Mouse (Mus musculus) cerebellum, adult 2 months (tissue): Measurements from ENCODE around the gene Hoxd13.

Source experiments
- CTCF ChIP-seq: fragments of 200-500 bp; IDR thresholded peaks from 2 replicates; pipeline ENCODE4 v1.5.1; 2011; ENCODE audit warnings: low read depth, mild to moderate bottlenecking, control low read depth, low read length, moderate library complexity, borderline replicate concordance; ENCODE audit not compliant: insufficient read depth
- POLR2A ChIP-seq: fragments of 200-500 bp; IDR thresholded peaks from 2 replicates; pipeline ENCODE4 v1.6.1; 2011; ENCODE audit warnings: low read length, control low read depth, borderline replicate concordance; ENCODE audit not compliant: insufficient read depth

- TF ChIP-seq POLR2A: no peak
- no peak for TF ChIP-seq CTCF
Measured at GRCm38 (mm10) chr2:74693432-74693827, 25.3 kb downstream of the Hoxd13 start.
